Mouse (Mus musculus) MEL (cell line): ENCODE data around the gene Serinc5. TPM values are rescaled to one million over a fixed set of nuclear protein-coding genes. Genes with fewer than 3 reads are reported as not detected.

Experiments used
- DNase-seq: peaks from one replicate; pipeline ENCODE4 v3.0.0; 2011; ENCODE audit warnings: low read depth, low spot score
- H3K27ac ChIP-seq: 2 replicates; pipeline ENCODE4 v1.5.1; 2012; ENCODE audit warnings: low read depth, mild to moderate bottlenecking, control low read depth, low read length, moderate library complexity; ENCODE audit not compliant: control insufficient read depth
- H3K27me3 ChIP-seq, 2 experiments: fragments of 150-350 bp in 1 of 2; sonication (generic) in 1 of 2; 2 replicates each; pipeline ENCODE4 v1.6.1; 2012; ENCODE audit warnings: low read length in 2 of 2, mild to moderate bottlenecking in 2 of 2, improper control_type of control experiment in 1 of 2, moderate library complexity in 1 of 2; ENCODE audit not compliant: insufficient read depth in 2 of 2, control insufficient read depth in 1 of 2
- H3K36me3 ChIP-seq, 2 experiments: 2 replicates each; pipeline ENCODE4 v1.6.1; 2012 to 2014; ENCODE audit warnings: low read length in 2 of 2, improper control_type of control experiment in 1 of 2, inconsistent platforms in 1 of 2, mild to moderate bottlenecking in 1 of 2; ENCODE audit not compliant: insufficient read depth in 2 of 2, control insufficient read depth in 1 of 2
- H3K4me1 ChIP-seq, 2 experiments: fragments of 150-350 bp in 1 of 2; sonication (generic) in 1 of 2; 2 replicates each; pipeline ENCODE4 v1.6.1; 2012; ENCODE audit warnings: low read length in 2 of 2, improper control_type of control experiment in 1 of 2, mild to moderate bottlenecking in 1 of 2; ENCODE audit not compliant: insufficient read depth in 2 of 2, control insufficient read depth in 1 of 2
- H3K4me3 ChIP-seq, 2 experiments: fragments of 150-350 bp in 1 of 2; sonication (generic) in 1 of 2; 2 replicates each; pipeline ENCODE4 v1.5.1; 2012; ENCODE audit warnings: low read depth in 2 of 2, low read length in 2 of 2, mild to moderate bottlenecking in 2 of 2, moderate library complexity in 2 of 2, control low read depth in 1 of 2, improper control_type of control experiment in 1 of 2; ENCODE audit not compliant: control insufficient read depth in 1 of 2, insufficient read depth in 1 of 2
- H3K79me2 ChIP-seq: 2 replicates; pipeline ENCODE4 v1.6.1; 2012; ENCODE audit warnings: mild to moderate bottlenecking, low read length, moderate library complexity; ENCODE audit not compliant: control insufficient read depth, poor library complexity, insufficient read depth
- H3K9ac ChIP-seq: 2 replicates; pipeline ENCODE4 v1.6.1; 2012; ENCODE audit warnings: low read depth, mild to moderate bottlenecking, control low read depth, low read length, moderate library complexity; ENCODE audit not compliant: control insufficient read depth, poor library complexity, severe bottlenecking
- H3K9me3 ChIP-seq: fragments of 150-350 bp; sonication (generic); replicated peaks from 2 replicates; pipeline ENCODE4 v1.6.1; 2012; ENCODE audit warnings: mild to moderate bottlenecking, low read length, improper control_type of control experiment, moderate library complexity; ENCODE audit not compliant: insufficient read depth
- CTCF ChIP-seq, 3 experiments: IDR thresholded peaks in 2 of 3; conservative IDR thresholded peaks in 1 of 3; 2 replicates each; pipeline ENCODE4 v1.5.1; 2011 to 2012; ENCODE audit warnings: low read length in 3 of 3, low read depth in 2 of 3, mild to moderate bottlenecking in 2 of 3, improper control_type of control experiment in 1 of 3, inconsistent platforms in 1 of 3, mixed read lengths in 1 of 3, moderate library complexity in 1 of 3; ENCODE audit not compliant: control insufficient read depth in 1 of 3, insufficient read depth in 1 of 3, poor library complexity in 1 of 3, severe bottlenecking in 1 of 3
- EP300 ChIP-seq, 2 experiments: IDR thresholded peaks; 2 replicates each; pipeline ENCODE4 v1.6.1; 2011; ENCODE audit warnings: improper control_type of control experiment in 2 of 2, low read length in 2 of 2, low read depth in 1 of 2, mild to moderate bottlenecking in 1 of 2
- GABPA ChIP-seq: IDR thresholded peaks from 2 replicates; pipeline ENCODE4 v1.6.1; 2012; ENCODE audit warnings: low read depth, mild to moderate bottlenecking, inconsistent platforms, low read length, improper control_type of control experiment, moderate library complexity
- JUND ChIP-seq: IDR thresholded peaks from 2 replicates; pipeline ENCODE4 v1.6.1; 2011; ENCODE audit warnings: low read depth, mild to moderate bottlenecking, improper control_type of control experiment, low read length
- MAX ChIP-seq: IDR thresholded peaks from 2 replicates; pipeline ENCODE4 v1.6.1; 2011; ENCODE audit warnings: low read length, improper control_type of control experiment
- MAZ ChIP-seq: IDR thresholded peaks from 2 replicates; pipeline ENCODE4 v1.6.1; 2012; ENCODE audit warnings: low read depth, mild to moderate bottlenecking, inconsistent platforms, low read length, improper control_type of control experiment
- MXI1 ChIP-seq: IDR thresholded peaks from 2 replicates; pipeline ENCODE4 v1.6.1; 2011; ENCODE audit warnings: mild to moderate bottlenecking, low read depth, low read length, improper control_type of control experiment
- MYB ChIP-seq: IDR thresholded peaks from 2 replicates; pipeline ENCODE4 v1.6.1; 2011; ENCODE audit warnings: mild to moderate bottlenecking, low read depth, low read length, improper control_type of control experiment
- MYC ChIP-seq: IDR thresholded peaks from 2 replicates; pipeline ENCODE4 v1.6.1; 2011; ENCODE audit warnings: low read depth, mild to moderate bottlenecking, low read length, improper control_type of control experiment, moderate library complexity
- POLR2AphosphoS2 ChIP-seq: IDR thresholded peaks from 2 replicates; pipeline ENCODE4 v1.6.1; 2011; ENCODE audit warnings: low read length, improper control_type of control experiment
- POLR2AphosphoS5 ChIP-seq: IDR thresholded peaks from 2 replicates; pipeline ENCODE4 v1.6.1; 2012; ENCODE audit warnings: low read depth, borderline replicate concordance, mild to moderate bottlenecking, inconsistent platforms, low read length, moderate library complexity, mixed read lengths
- RAD21 ChIP-seq: IDR thresholded peaks from 2 replicates; pipeline ENCODE4 v1.6.1; 2011; ENCODE audit warnings: mild to moderate bottlenecking, low read depth, low read length, improper control_type of control experiment
- RCOR1 ChIP-seq: IDR thresholded peaks from 2 replicates; pipeline ENCODE4 v1.6.1; 2012; ENCODE audit warnings: low read depth, mild to moderate bottlenecking, inconsistent platforms, low read length, improper control_type of control experiment
- TAL1 ChIP-seq: IDR thresholded peaks from 2 replicates; pipeline ENCODE4 v1.6.1; 2012; ENCODE audit warnings: mild to moderate bottlenecking, inconsistent platforms, low read length, moderate library complexity, mixed read lengths
- ZMIZ1 ChIP-seq: IDR thresholded peaks from 2 replicates; pipeline ENCODE4 v1.6.1; 2012; ENCODE audit warnings: low read depth, mild to moderate bottlenecking, inconsistent platforms, low read length, improper control_type of control experiment, moderate library complexity
- ZNF384 ChIP-seq: IDR thresholded peaks from 2 replicates; pipeline ENCODE4 v1.6.1; 2012; ENCODE audit warnings: low read depth, mild to moderate bottlenecking, inconsistent platforms, low read length, improper control_type of control experiment
- polyA plus RNA-seq, 2 experiments: library from polyadenylated mRNA; stranded (reverse) in 1 of 2; unstranded in 1 of 2; fragments of >175 nt in 1 of 2; fragments of >200 nt in 1 of 2; gene quantifications; 2 replicates each; pipeline versions ENCODE4 v1.2.1 to v1.2.4; 2012; ENCODE audit warnings: low replicate concordance in 2 of 2, low read depth in 1 of 2; ENCODE audit not compliant: insufficient read length in 2 of 2, insufficient read depth in 1 of 2, missing spikeins in 1 of 2
- total RNA-seq: library from RNA; depleted of rRNA; stranded (reverse); fragments of 300-350 nt; gene quantifications from 2 replicates; pipeline ENCODE4 v1.2.3, GENCODE M21; 2012

The Serinc5 gene
- total and polyA plus RNA-seq, 3 experiments, result 4.0 to 8.8 TPM; not detected in 1

- Histone ChIP-seq H3K4me3 (no peak overlapping the region), H3K79me2 (no peaks in the 10 kb centered on the region), H3K27me3 (no peaks in the 10 kb centered on the region), H3K36me3 (no peaks in the 10 kb centered on the region), H3K9ac (no peak overlapping the region), H3K9me3 (no peaks in the 10 kb centered on the region), H3K4me1 (peaks cover 3 to 4% of the 10 kb centered on the region in 2 experiments; a peak in 2 of 4 replicates), H3K27ac (no peak overlapping the region)
- TF ChIP-seq EP300 (IDR thresholded peaks at IDR 0.05; ENCODE audit: low read depth in 1 of 2, low read length in 2 of 2), result no peak
- TF ChIP-seq MAZ, result no peak
- no peak for TF ChIP-seq ZNF384
- no peak for TF ChIP-seq JUND
- TF ChIP-seq POLR2AphosphoS2, result no peak
- no peak for TF ChIP-seq ZMIZ1
- no peak for TF ChIP-seq RAD21
- no peak for TF ChIP-seq POLR2AphosphoS5
- no peak for TF ChIP-seq TAL1
- no peak for DNase-seq
These were observed 125.8 kb downstream of the Serinc5 start for GRCm38 (mm10) chr13:92736516-92737300.

GRCm38 (mm10) chr13:92738821-92739220 lies 127.9 kb downstream of the Serinc5 start:
- Histone ChIP-seq H3K4me1 (peaks cover 3 to 13% of the 10 kb centered on the region in 2 experiments), H3K9ac (no peak overlapping the region), H3K27ac (no peak overlapping the region), H3K27me3 (no peaks in the 10 kb centered on the region), H3K79me2 (no peaks in the 10 kb centered on the region), H3K36me3 (peaks cover 0 to 7% of the 10 kb centered on the region in 2 experiments; a peak in 2 of 4 replicates), H3K4me3 (no peak overlapping the region)
- DNase-seq, result no peak
- TF ChIP-seq MXI1 (no peak), CTCF (IDR thresholded peaks at IDR 0.05 in 2 of 3, conservative IDR thresholded peaks at IDR 0.05 in 1 of 3; ENCODE audit: control insufficient read depth in 1 of 3, insufficient read depth in 1 of 3, low read depth in 2 of 3, low read length in 3 of 3, poor library complexity in 1 of 3, severe bottlenecking in 1 of 3) (no peak), RAD21 (no peak), MAX (no peak), RCOR1 (no peak), TAL1 (no peak), JUND (no peak), MYC (no peak), GABPA (no peak), MYB (no peak)
- TF ChIP-seq, all 39 proteins: peak for 0
- H3K9me3 ChIP-seq, result no peaks in the 10 kb centered on the region
